Mouse (Mus musculus): Measurements from ENCODE around the gene Barhl2.

- TF ChIP-seq CTCF (IDR thresholded peaks at IDR 0.05; ENCODE audit: extremely low read depth, insufficient read length, insufficient replicate concordance, low read depth, low read length) (no peak), POLR2A (IDR thresholded peaks at IDR 0.05; ENCODE audit: low read depth, low read length) (no peak)
Measured at GRCm38 (mm10) chr5:106491771-106492170, 33.8 kb upstream of the Barhl2 start.

All from small intestine, adult 2 months (tissue).